Mouse (Mus musculus) forebrain, embryonic 15.5 days (tissue): ENCODE data around the gene Dis3l2. TPM values are rescaled to one million over a fixed set of nuclear protein-coding genes. Genes with fewer than 3 reads are reported as not detected.

ENCODE experiments used
- ATAC-seq: fragments of 200-750 bp; cut with Nextera tagmentation; replicated peaks from 2 replicates; pipeline ENCODE4 v1.8.0; 2017; ENCODE audit warnings: mild to moderate bottlenecking, moderate TSS enrichment, moderate library complexity
- H3K27ac ChIP-seq: fragments of 300-500 bp; sonication (generic); replicated peaks from 2 replicates; pipeline ENCODE4 v1.5.1; 2015; ENCODE audit warnings: mild to moderate bottlenecking, inconsistent platforms
- H3K27me3 ChIP-seq: fragments of 300-500 bp; sonication (generic); 2 replicates; pipeline ENCODE4 v1.6.1; 2015; ENCODE audit warnings: inconsistent platforms
- H3K36me3 ChIP-seq: fragments of 300-500 bp; sonication (generic); 2 replicates; pipeline ENCODE4 v1.6.1; 2015; ENCODE audit warnings: mild to moderate bottlenecking, inconsistent platforms
- H3K4me1 ChIP-seq: fragments of 300-500 bp; sonication (generic); 2 replicates; pipeline ENCODE4 v1.6.1; 2015; ENCODE audit warnings: inconsistent platforms
- H3K4me2 ChIP-seq: fragments of 300-500 bp; sonication (generic); replicated peaks from 2 replicates; pipeline ENCODE4 v1.6.1; 2015; ENCODE audit warnings: mild to moderate bottlenecking, inconsistent platforms
- H3K4me3 ChIP-seq: fragments of 300-500 bp; sonication (generic); 2 replicates; pipeline ENCODE4 v1.5.1; 2015; ENCODE audit warnings: mild to moderate bottlenecking, inconsistent platforms
- H3K9ac ChIP-seq: fragments of 300-500 bp; sonication (generic); replicated peaks from 2 replicates; pipeline ENCODE4 v1.6.1; 2015; ENCODE audit warnings: mild to moderate bottlenecking, inconsistent platforms
- H3K9me3 ChIP-seq: fragments of 300-500 bp; sonication (generic); 2 replicates; pipeline ENCODE4 v1.6.1; 2016; ENCODE audit warnings: inconsistent platforms
- WGBS: fragments of 180-500 bp; shearing (Covaris S2); methylation state at CpG from one replicate; pipeline ENCODE4 v1.1.7; 2015; ENCODE audit warnings: mixed read lengths; 5-methylcytosine and 5-hydroxymethylcytosine counted together
- polyA plus RNA-seq: library from polyadenylated mRNA; unstranded; fragments of >200 nt; fragmentation: Nextera tagmentation; extraction: Ambion mirVana; gene quantifications from 2 replicates; pipeline ENCODE4 v1.2.1, GENCODE M21; 2015

Dis3l2 gene
- polyA plus RNA-seq, 1 experiment from 2014 or later, result 39.7 TPM

GRCm38 (mm10) chr1:86998051-86998450 lies 294.4 kb downstream of the Dis3l2 start:
- no peak for ATAC-seq
- WGBS, result 70% methylated on average over 2 of the region's 2 CpGs
- no peak overlapping the region for H3K27ac ChIP-seq
- H3K36me3 ChIP-seq, result no peaks in the 10 kb centered on the region
- no peaks in the 10 kb centered on the region for H3K9me3 ChIP-seq
- H3K27me3 ChIP-seq, result no peaks in the 10 kb centered on the region
- 0 out of 2 replicates have a peak, but pooled peaks cover 5% of the 10 kb centered on the region for H3K4me1 ChIP-seq
- no peak overlapping the region for H3K9ac ChIP-seq
- H3K4me3 ChIP-seq, result no peak overlapping the region
- H3K4me2 ChIP-seq, result no peak overlapping the region

- Histone ChIP-seq H3K36me3 (no peaks in the 10 kb centered on the region), H3K4me1 (0 out of 2 replicates have a peak, but pooled peaks cover 5% of the 10 kb centered on the region), H3K4me2 (no peak overlapping the region), H3K27me3 (no peaks in the 10 kb centered on the region), H3K4me3 (no peak overlapping the region), H3K9me3 (no peaks in the 10 kb centered on the region), H3K9ac (no peak overlapping the region), H3K27ac (no peak overlapping the region)
- 90% methylated on average over 5 of the region's 5 CpGs for WGBS
- ATAC-seq, result no peak
Observed at GRCm38 (mm10) chr1:87001365-87001764, 297.8 kb downstream of the Dis3l2 start.

GRCm38 (mm10) chr1:87002545-87003168 lies 299.0 kb downstream of the Dis3l2 start:
- Histone ChIP-seq H3K9ac (no peak overlapping the region), H3K4me1 (0 out of 2 replicates have a peak, but pooled peaks cover 5% of the 10 kb centered on the region), H3K9me3 (no peaks in the 10 kb centered on the region), H3K27me3 (no peaks in the 10 kb centered on the region), H3K27ac (no peak overlapping the region), H3K36me3 (no peaks in the 10 kb centered on the region), H3K4me2 (no peak overlapping the region), H3K4me3 (no peak overlapping the region)
- ATAC-seq, result peak; percentile 55
- WGBS, result 32% methylated on average over 9 of the region's 9 CpGs

- ATAC-seq, result peak; percentile 35; the same call in 1 of the 2 replicates
- 0 out of 2 replicates have a peak, but pooled peaks cover 5% of the 10 kb centered on the region for H3K4me1 ChIP-seq
- H3K9me3 ChIP-seq, result no peaks in the 10 kb centered on the region
- no peaks in the 10 kb centered on the region for H3K27me3 ChIP-seq
- H3K9ac ChIP-seq, result no peak overlapping the region
- no peaks in the 10 kb centered on the region for H3K36me3 ChIP-seq
- H3K4me2 ChIP-seq, result no peak overlapping the region
- 17% methylated on average over 2 of the region's 2 CpGs for WGBS
- no peak overlapping the region for H3K4me3 ChIP-seq
- H3K27ac ChIP-seq, result no peak overlapping the region
Observed at GRCm38 (mm10) chr1:87003169-87003552, 299.6 kb downstream of the Dis3l2 start.

GRCm38 (mm10) chr1:87006425-87006824 lies 302.8 kb downstream of the Dis3l2 start:
- no peak overlapping the region for H3K9ac ChIP-seq
- H3K4me2 ChIP-seq, result no peak overlapping the region
- ATAC-seq, result no peak
- H3K4me1 ChIP-seq, result 0 out of 2 replicates have a peak, but pooled peaks cover 5% of the 10 kb centered on the region
- no peaks in the 10 kb centered on the region for H3K9me3 ChIP-seq
- H3K36me3 ChIP-seq, result no peaks in the 10 kb centered on the region
- WGBS, result 87% methylated on average over 1 of the region's 1 CpGs
- no peaks in the 10 kb centered on the region for H3K27me3 ChIP-seq
- H3K27ac ChIP-seq, result no peak overlapping the region
- H3K4me3 ChIP-seq, result no peak overlapping the region

GRCm38 (mm10) chr1:87008211-87008610 lies 304.6 kb downstream of the Dis3l2 start:
- Histone ChIP-seq H3K9me3 (no peaks in the 10 kb centered on the region), H3K27ac (no peak overlapping the region), H3K4me3 (no peak overlapping the region), H3K27me3 (no peaks in the 10 kb centered on the region), H3K36me3 (no peaks in the 10 kb centered on the region), H3K4me2 (no peak overlapping the region), H3K9ac (no peak overlapping the region), H3K4me1 (no peaks in the 10 kb centered on the region)
- ATAC-seq, result no peak
- 27% methylated on average over 1 of the region's 1 CpGs for WGBS

- no peak overlapping the region for H3K4me3 ChIP-seq
- H3K9me3 ChIP-seq, result no peaks in the 10 kb centered on the region
- 96% methylated on average over 3 of the region's 3 CpGs for WGBS
- no peaks in the 10 kb centered on the region for H3K36me3 ChIP-seq
- H3K4me1 ChIP-seq, result no peaks in the 10 kb centered on the region
- H3K27ac ChIP-seq, result no peak overlapping the region
- H3K4me2 ChIP-seq, result no peak overlapping the region
- no peak for ATAC-seq
- H3K9ac ChIP-seq, result no peak overlapping the region
- H3K27me3 ChIP-seq, result no peaks in the 10 kb centered on the region
Observed at GRCm38 (mm10) chr1:87009156-87009555, 305.5 kb downstream of the Dis3l2 start.

- H3K4me2 ChIP-seq, result no peak overlapping the region
- H3K9me3 ChIP-seq, result no peaks in the 10 kb centered on the region
- H3K36me3 ChIP-seq, result no peaks in the 10 kb centered on the region
- H3K9ac ChIP-seq, result no peak overlapping the region
- no peak for ATAC-seq
- H3K27ac ChIP-seq, result no peak overlapping the region
- H3K27me3 ChIP-seq, result no peaks in the 10 kb centered on the region
- no peak overlapping the region for H3K4me3 ChIP-seq
- no peaks in the 10 kb centered on the region for H3K4me1 ChIP-seq
- 72% methylated on average over 12 of the region's 12 CpGs for WGBS
Observed at GRCm38 (mm10) chr1:87010629-87011330, 307.2 kb downstream of the Dis3l2 start.

- Histone ChIP-seq H3K27me3 (no peaks in the 10 kb centered on the region), H3K9ac (no peak overlapping the region), H3K9me3 (no peaks in the 10 kb centered on the region), H3K4me2 (no peak overlapping the region), H3K4me3 (no peak overlapping the region), H3K4me1 (no peaks in the 10 kb centered on the region), H3K36me3 (no peaks in the 10 kb centered on the region), H3K27ac (no peak overlapping the region)
- ATAC-seq, result no peak
- WGBS, result 81% methylated on average over 3 of the region's 3 CpGs
Observed at GRCm38 (mm10) chr1:87011718-87012117, 308.1 kb downstream of the Dis3l2 start.

GRCm38 (mm10) chr1:87012606-87013005 lies 309.0 kb downstream of the Dis3l2 start:
- 80% methylated on average over 2 of the region's 2 CpGs for WGBS

GRCm38 (mm10) chr1:87020714-87021113 lies 317.1 kb downstream of the Dis3l2 start:
- H3K27me3 ChIP-seq, result no peaks in the 10 kb centered on the region
- no peak overlapping the region for H3K4me2 ChIP-seq
- no peak overlapping the region for H3K9ac ChIP-seq
- no peak overlapping the region for H3K4me3 ChIP-seq
- no peaks in the 10 kb centered on the region for H3K36me3 ChIP-seq
- H3K27ac ChIP-seq, result no peak overlapping the region
- H3K9me3 ChIP-seq, result no peaks in the 10 kb centered on the region
- WGBS, result 88% methylated on average over 5 of the region's 5 CpGs
- H3K4me1 ChIP-seq, result no peaks in the 10 kb centered on the region
- ATAC-seq, result no peak

More at GRCm38 (mm10) chr1:87012606-87013005, 309.0 kb downstream of the Dis3l2 start:
- H3K9me3 ChIP-seq, result no peaks in the 10 kb centered on the region
- H3K4me2 ChIP-seq, result no peak overlapping the region
- ATAC-seq, result no peak
- no peak overlapping the region for H3K9ac ChIP-seq
- H3K27ac ChIP-seq, result no peak overlapping the region
- H3K27me3 ChIP-seq, result no peaks in the 10 kb centered on the region
- H3K36me3 ChIP-seq, result no peaks in the 10 kb centered on the region
- no peaks in the 10 kb centered on the region for H3K4me1 ChIP-seq
- no peak overlapping the region for H3K4me3 ChIP-seq

GRCm38 (mm10) chr1:87021584-87021983 lies 318.0 kb downstream of the Dis3l2 start:
- Histone ChIP-seq H3K27ac (no peak overlapping the region), H3K4me3 (no peak overlapping the region), H3K4me1 (no peaks in the 10 kb centered on the region), H3K27me3 (no peaks in the 10 kb centered on the region), H3K36me3 (no peaks in the 10 kb centered on the region), H3K9ac (no peak overlapping the region), H3K9me3 (no peaks in the 10 kb centered on the region), H3K4me2 (no peak overlapping the region)
- WGBS, result 95% methylated on average over 3 of the region's 3 CpGs
- ATAC-seq, result no peak
